16 mouse cellular contexts compared by ENCODE assay signal in genomic region chr14:32708756-32709155, GRCm38 (mm10). TPM values are rescaled to one million over a fixed set of nuclear protein-coding genes. Genes with fewer than 3 reads are reported as not detected.
DNase-seq lines count a peak whose midpoint lies in the region; ATAC-seq and TF ChIP-seq lines count a peak whose summit lies in the region.
"Had no signal": no experiment of that assay in that cellular context is flagged by ENCODE, and none has a peak within 500 bp of the region (broad histone marks: within the 10 kb centered on the region; RNA-seq: fewer than 3 reads in every experiment).

No protein-coding gene starts in this region.

- no peak overlapping the region for H3K27ac ChIP-seq in heart, embryonic 12.5 days (ENCODE audit: poor library complexity, severe bottlenecking)
- H3K27ac ChIP-seq: forebrain, embryonic 15.5 days; heart, embryonic 13.5 days; limb, embryonic 15.5 days had no signal

- no peak for DNase-seq in heart, postnatal 10 days
- DNase-seq in lung, postnatal 10 days = peak; percentile 33
- no peak for DNase-seq in lung, adult 2 months
- DNase-seq in gastrocnemius, adult 8-10 months (ENCODE audit: low spot score in 2 of 2) = peak; percentile 73 to 83
- no peak for DNase-seq in right cerebral cortex, postnatal 4 days
- DNase-seq: cerebellum, adult 2 months; kidney, postnatal 10 days; layer of hippocampus, postnatal 36 days; right cerebral cortex, adult 18-20 months had no signal

- 0 out of 2 replicates have a peak, but pooled peaks have one; percentile 25 for ATAC-seq in heart, embryonic 12.5 days (ENCODE audit: insufficient number of reproducible peaks, low FRiP score)
- ATAC-seq: forebrain, embryonic 15.5 days had no signal

- TF ChIP-seq CTCF in lung, adult 2 months (IDR thresholded peaks at IDR 0.05; ENCODE audit: insufficient read depth, low read length) = no peak

- no peaks in the 10 kb centered on the region for H3K36me3 ChIP-seq in heart, embryonic 12.5 days
- no peaks in the 10 kb centered on the region for H3K36me3 ChIP-seq in myocyte (ENCODE audit: control insufficient read depth, insufficient read depth)
- H3K36me3 ChIP-seq: forebrain, embryonic 15.5 days; heart, embryonic 13.5 days; limb, embryonic 15.5 days had no signal

- no peaks in the 10 kb centered on the region for H3K9me3 ChIP-seq in heart, embryonic 12.5 days (replicated peaks)
- H3K9me3 ChIP-seq: forebrain, embryonic 15.5 days; heart, embryonic 13.5 days; limb, embryonic 15.5 days had no signal

- H3K79me2 ChIP-seq in myocyte (ENCODE audit: control insufficient read depth, insufficient read depth) = no peaks in the 10 kb centered on the region

- peaks cover 27% of the 10 kb centered on the region for H3K4me1 ChIP-seq in heart, embryonic 12.5 days (replicated peaks)
- H3K4me1 ChIP-seq in lung, adult 2 months (ENCODE audit: control insufficient read depth, insufficient read depth, low read length) = no peaks in the 10 kb centered on the region
- H3K4me1 ChIP-seq: forebrain, embryonic 15.5 days; limb, embryonic 15.5 days had no signal

- no peak overlapping the region for H3ac ChIP-seq in myocyte (ENCODE audit: control insufficient read depth, insufficient read length)

- 48% methylated on average over 7 of the region's 7 CpGs for WGBS in heart, embryonic 12.5 days
- WGBS in lung, adult 2 months = 50% methylated on average over 7 of the region's 7 CpGs

- H3K9ac ChIP-seq in heart, embryonic 12.5 days = no peak overlapping the region
- H3K9ac ChIP-seq: forebrain, embryonic 15.5 days; heart, embryonic 13.5 days; limb, embryonic 15.5 days had no signal

- H3K27me3 ChIP-seq in heart, embryonic 12.5 days (replicated peaks) = no peaks in the 10 kb centered on the region; the same call in 1 of the 2 replicates
- no peaks in the 10 kb centered on the region for H3K27me3 ChIP-seq in myocyte (ENCODE audit: control insufficient read depth, insufficient read depth, insufficient read length)
- H3K27me3 ChIP-seq: forebrain, embryonic 15.5 days; limb, embryonic 15.5 days had no signal

- intact Hi-C loops in heart, postnatal 10 days (cut with DNase I) = no loop called here

- TF ChIP-seq POLR2A in lung, adult 2 months (IDR thresholded peaks at IDR 0.05; ENCODE audit: borderline replicate concordance, extremely low read depth, low read depth, low read length) = no peak
- no peak for TF ChIP-seq POLR2A in myocyte (IDR thresholded peaks at IDR 0.05; ENCODE audit: insufficient read length, low read depth)

- no peak overlapping the region for H3K4me3 ChIP-seq in heart, embryonic 12.5 days
- H3K4me3 ChIP-seq in lung, adult 2 months (replicated peaks; ENCODE audit: extremely low read depth, low read depth, low read length) = no peak overlapping the region
- H3K4me3 ChIP-seq in myocyte = no peak overlapping the region
- H3K4me3 ChIP-seq: forebrain, embryonic 15.5 days; heart, embryonic 13.5 days; limb, embryonic 15.5 days had no signal

- H3K4me2 ChIP-seq in heart, embryonic 12.5 days = no peak overlapping the region
- H3K4me2 ChIP-seq in myocyte (ENCODE audit: low read depth) = no peak overlapping the region
- H3K4me2 ChIP-seq: forebrain, embryonic 15.5 days; heart, embryonic 13.5 days; limb, embryonic 15.5 days had no signal

TF ChIP-seq in myocyte, 11 proteins besides CTCF, POLR2A, EP300 and RAD21:
- TF ChIP-seq REST (IDR thresholded peaks at IDR 0.05; ENCODE audit: insufficient read depth, insufficient read length) = no peak
- TF ChIP-seq CEBPB (IDR thresholded peaks at IDR 0.05; ENCODE audit: insufficient read depth, poor library complexity, severe bottlenecking) = no peak
- peak in 2 of 3 experiments; percentile 32 to 57 for TF ChIP-seq MYOG (IDR thresholded peaks at IDR 0.05; ENCODE audit: control insufficient read depth in 1 of 3, insufficient read depth in 1 of 3, insufficient read length in 2 of 3, low read depth in 2 of 3)
- peak in 2 of 3 experiments; percentile 1 to 39 for TF ChIP-seq MYOD1 (IDR thresholded peaks at IDR 0.05; ENCODE audit: control insufficient read depth in 1 of 3, insufficient read length in 2 of 3, low read depth in 2 of 3)
- TF ChIP-seq E2F4 (IDR thresholded peaks at IDR 0.05; ENCODE audit: insufficient read depth) = no peak

RNA-seq across cellular contexts. Expression of gene 3425401B19Rik, which starts 23.7 kb away (rescaled TPM):
- polyA plus RNA-seq in heart, embryonic 12.5 days (2016; fragmentation: Nextera tagmentation; extraction: Ambion mirVana) = 15.9 and 16.3 TPM in 2 replicates
- total RNA-seq in heart, postnatal 10 days (2021) = 10 to 100 TPM; 59.4 to 74.8 TPM
- polyA plus RNA-seq in lung, adult 2 months (2012; rRNA removed) = 0.55 and 2.2 TPM in 2 replicates
- 100 to 1,000 TPM; 314 to 378 (median 368) TPM for total RNA-seq in gastrocnemius, adult 8-10 months (2022)
- polyA plus RNA-seq in myocyte (2012; fragmentation: generic; extraction: Trizol) = 2.7 TPM
- total RNA-seq: megakaryocyte, adult 5-6 weeks had no signal
- polyA plus RNA-seq: embryonic facial prominence, embryonic 11.5 days; forebrain, embryonic 15.5 days had no signal

Comparison
In these comparisons a context has a peak if more than half of its experiments do, and no peak if none do; other contexts are left out.
1. DNase-seq: peak in lung, postnatal 10 days (single experiment) and gastrocnemius, adult 8-10 months (2 of 2); none in heart, postnatal 10 days (0 of 2), lung, adult 2 months (single experiment) and right cerebral cortex, postnatal 4 days (single experiment).